Mouse (Mus musculus) lung, adult 2 months (tissue): ENCODE data around the gene Cd7.

ENCODE experiments used
- CTCF ChIP-seq: fragments of 200-500 bp; IDR thresholded peaks from 2 replicates; pipeline ENCODE4 v1.5.1; 2011; ENCODE audit warnings: mild to moderate bottlenecking, low read length, control low read depth; ENCODE audit not compliant: insufficient read depth
- POLR2A ChIP-seq: fragments of 200-500 bp; IDR thresholded peaks from 2 replicates; pipeline ENCODE4 v1.6.1; 2011; ENCODE audit warnings: low read depth, mild to moderate bottlenecking, control low read depth, low read length, borderline replicate concordance; ENCODE audit errors: extremely low read depth

GRCm38 (mm10) chr11:121042480-121042879, 3.3 kb upstream of the Cd7 start:
- TF ChIP-seq POLR2A (no peak), CTCF (no peak)
